Mouse (Mus musculus): Measurements from ENCODE around the gene Cd79a. TPM values are rescaled to one million over a fixed set of nuclear protein-coding genes. Genes with fewer than 3 reads are reported as not detected.

The Cd79a gene
- polyA plus RNA-seq, 1 experiment = 1.4 TPM

GRCm38 (mm10) chr7:24907211-24907748, 10.1 kb downstream of the Cd79a start:
- Histone ChIP-seq H3K4me1 (ENCODE audit: control insufficient read depth, insufficient read depth, low read length) (peaks cover 2% of the 10 kb centered on the region), H3K4me3 (ENCODE audit: insufficient read depth, low read length) (no peak overlapping the region), H3K27ac (ENCODE audit: insufficient read depth, low read length) (no peak overlapping the region)
- TF ChIP-seq POLR2A (IDR thresholded peaks at IDR 0.05; ENCODE audit: extremely low read depth, insufficient read depth, low read length) = no peak
- TF ChIP-seq CTCF (IDR thresholded peaks at IDR 0.05; ENCODE audit: extremely low read depth, insufficient read depth, low read length) = no peak

- TF ChIP-seq POLR2A (IDR thresholded peaks at IDR 0.05; ENCODE audit: extremely low read depth, insufficient read depth, low read length) = no peak
Observed at GRCm38 (mm10) chr7:24912480-24912879, 15.3 kb downstream of the Cd79a start.

GRCm38 (mm10) chr7:24918763-24919323, 21.7 kb downstream of the Cd79a start:
- Histone ChIP-seq H3K4me1 (ENCODE audit: control insufficient read depth, insufficient read depth, low read length) (no peaks in the 10 kb centered on the region), H3K27ac (ENCODE audit: insufficient read depth, low read length) (no peak overlapping the region), H3K4me3 (ENCODE audit: insufficient read depth, low read length) (no peak overlapping the region)
- TF ChIP-seq POLR2A (IDR thresholded peaks at IDR 0.05; ENCODE audit: extremely low read depth, insufficient read depth, low read length) = no peak
- TF ChIP-seq CTCF (IDR thresholded peaks at IDR 0.05; ENCODE audit: extremely low read depth, insufficient read depth, low read length) = no peak

More at GRCm38 (mm10) chr7:24912480-24912879, 15.3 kb downstream of the Cd79a start:
- no peak overlapping the region for H3K27ac ChIP-seq (ENCODE audit: insufficient read depth, low read length)
- H3K4me3 ChIP-seq (ENCODE audit: insufficient read depth, low read length) = no peak overlapping the region
- H3K4me1 ChIP-seq (ENCODE audit: control insufficient read depth, insufficient read depth, low read length) = no peaks in the 10 kb centered on the region

GRCm38 (mm10) chr7:24919728-24920127, 22.5 kb downstream of the Cd79a start:
- no peaks in the 10 kb centered on the region for H3K4me1 ChIP-seq (ENCODE audit: control insufficient read depth, insufficient read depth, low read length)
- TF ChIP-seq POLR2A (IDR thresholded peaks at IDR 0.05; ENCODE audit: extremely low read depth, insufficient read depth, low read length) (no peak), CTCF (IDR thresholded peaks at IDR 0.05; ENCODE audit: extremely low read depth, insufficient read depth, low read length) (no peak)
- no peak overlapping the region for H3K4me3 ChIP-seq (ENCODE audit: insufficient read depth, low read length)
- no peak overlapping the region for H3K27ac ChIP-seq (ENCODE audit: insufficient read depth, low read length)

GRCm38 (mm10) chr7:24930475-24930874, 33.3 kb downstream of the Cd79a start:
- Histone ChIP-seq H3K27ac (ENCODE audit: insufficient read depth, low read length) (no peak overlapping the region), H3K4me3 (ENCODE audit: insufficient read depth, low read length) (no peak overlapping the region), H3K4me1 (ENCODE audit: control insufficient read depth, insufficient read depth, low read length) (no peaks in the 10 kb centered on the region)
- TF ChIP-seq POLR2A (IDR thresholded peaks at IDR 0.05; ENCODE audit: extremely low read depth, insufficient read depth, low read length) (no peak), CTCF (IDR thresholded peaks at IDR 0.05; ENCODE audit: extremely low read depth, insufficient read depth, low read length) (no peak)

GRCm38 (mm10) chr7:24931651-24932050, 34.5 kb downstream of the Cd79a start:
- H3K4me3 ChIP-seq (ENCODE audit: insufficient read depth, low read length) = no peak overlapping the region
- no peak overlapping the region for H3K27ac ChIP-seq (ENCODE audit: insufficient read depth, low read length)
- no peaks in the 10 kb centered on the region for H3K4me1 ChIP-seq (ENCODE audit: control insufficient read depth, insufficient read depth, low read length)
- no peak for TF ChIP-seq CTCF (IDR thresholded peaks at IDR 0.05; ENCODE audit: extremely low read depth, insufficient read depth, low read length)
- TF ChIP-seq POLR2A (IDR thresholded peaks at IDR 0.05; ENCODE audit: extremely low read depth, insufficient read depth, low read length) = no peak

GRCm38 (mm10) chr7:24943641-24944040, 46.5 kb downstream of the Cd79a start:
- H3K27ac ChIP-seq (ENCODE audit: insufficient read depth, low read length) = no peak overlapping the region
- TF ChIP-seq POLR2A (IDR thresholded peaks at IDR 0.05; ENCODE audit: extremely low read depth, insufficient read depth, low read length) (no peak), CTCF (IDR thresholded peaks at IDR 0.05; ENCODE audit: extremely low read depth, insufficient read depth, low read length) (no peak)
- H3K4me3 ChIP-seq (ENCODE audit: insufficient read depth, low read length) = no peak overlapping the region
- no peaks in the 10 kb centered on the region for H3K4me1 ChIP-seq (ENCODE audit: control insufficient read depth, insufficient read depth, low read length)

GRCm38 (mm10) chr7:24944257-24944950, 47.2 kb downstream of the Cd79a start, which contains the start of gene Gm4881:
Gene Gm4881, minus strand, starts transcription at chr7:24944494.
- Histone ChIP-seq H3K4me1 (ENCODE audit: control insufficient read depth, insufficient read depth, low read length) (no peaks in the 10 kb centered on the region), H3K27ac (ENCODE audit: insufficient read depth, low read length) (no peak within 1 kb of the TSS), H3K4me3 (ENCODE audit: insufficient read depth, low read length) (no peak within 1 kb of the TSS)
- TF ChIP-seq CTCF (IDR thresholded peaks at IDR 0.05; ENCODE audit: extremely low read depth, insufficient read depth, low read length) = no peak

GRCm38 (mm10) chr7:24947316-24948048, 50.3 kb downstream of the Cd79a start:
- H3K4me3 ChIP-seq (ENCODE audit: insufficient read depth, low read length) = no peak overlapping the region
- no peak for TF ChIP-seq CTCF (IDR thresholded peaks at IDR 0.05; ENCODE audit: extremely low read depth, insufficient read depth, low read length)
- TF ChIP-seq POLR2A (IDR thresholded peaks at IDR 0.05; ENCODE audit: extremely low read depth, insufficient read depth, low read length) = no peak
- no peak overlapping the region for H3K27ac ChIP-seq (ENCODE audit: insufficient read depth, low read length)
- no peaks in the 10 kb centered on the region for H3K4me1 ChIP-seq (ENCODE audit: control insufficient read depth, insufficient read depth, low read length)
